Mouse (Mus musculus) forebrain, embryonic 14.5 days (tissue): Measurements from ENCODE around the gene Bcl2l15. TPM values are rescaled to one million over a fixed set of nuclear protein-coding genes. Genes with fewer than 3 reads are reported as not detected.
"Not testable (repeated sequence)": the region's sequence is repeated elsewhere in the genome, so short reads cannot be mapped to it uniquely, and the experiment has no call there.

Experiments
- ATAC-seq: fragments of 200-750 bp; cut with Nextera tagmentation; 2 replicates; pipeline ENCODE4 v1.8.0; 2017; ENCODE audit warnings: mild to moderate bottlenecking, moderate library complexity
- DNase-seq: peaks from one replicate; pipeline ENCODE4 v3.0.0-alpha.2; 2015; ENCODE audit warnings: low spot score
- H3K27ac ChIP-seq: fragments of 300-500 bp; sonication (generic); 2 replicates; pipeline ENCODE4 v1.5.1; 2014; ENCODE audit warnings: low read depth, mild to moderate bottlenecking, control low read depth, low read length, moderate library complexity
- H3K27me3 ChIP-seq: fragments of 300-500 bp; sonication (generic); replicated peaks from 2 replicates; pipeline ENCODE4 v1.6.1; 2014; ENCODE audit warnings: low read length, control low read depth, mixed read lengths; ENCODE audit not compliant: control insufficient read depth, insufficient read depth
- H3K36me3 ChIP-seq: fragments of 300-500 bp; sonication (generic); 2 replicates; pipeline ENCODE4 v1.6.1; 2014; ENCODE audit warnings: low read length, control low read depth; ENCODE audit not compliant: control insufficient read depth, insufficient read depth
- H3K4me1 ChIP-seq: fragments of 300-500 bp; sonication (generic); 2 replicates; pipeline ENCODE4 v1.6.1; 2014; ENCODE audit warnings: antibody characterized with exemption, low read length, control low read depth; ENCODE audit not compliant: control insufficient read depth, insufficient read depth
- H3K4me2 ChIP-seq: fragments of 300-500 bp; sonication (generic); 2 replicates; pipeline ENCODE4 v1.6.1; 2014; ENCODE audit warnings: mild to moderate bottlenecking, control low read depth, low read length
- H3K4me3 ChIP-seq: fragments of 300-500 bp; sonication (generic); 2 replicates; pipeline ENCODE4 v1.5.1; 2014; ENCODE audit warnings: low read depth, low read length, control low read depth
- H3K9ac ChIP-seq: fragments of 300-500 bp; sonication (generic); 2 replicates; pipeline ENCODE4 v1.6.1; 2014; ENCODE audit warnings: mild to moderate bottlenecking, low read length, control low read depth, moderate library complexity
- H3K9me3 ChIP-seq: fragments of 300-500 bp; sonication (generic); replicated peaks from 2 replicates; pipeline ENCODE4 v1.6.1; 2016; ENCODE audit warnings: low read length, control low read depth, mixed read lengths; ENCODE audit not compliant: control insufficient read depth
- WGBS: fragments of 180-500 bp; shearing (Covaris S2); extraction: QIAGEN DNeasy Blood & Tissue Kit; methylation state at CpG from one replicate; pipeline ENCODE4 v1.1.7; 2014; 5-methylcytosine and 5-hydroxymethylcytosine counted together
- polyA plus RNA-seq: library from polyadenylated mRNA; unstranded; fragments of >200 nt; fragmentation: Nextera tagmentation; extraction: Ambion mirVana; gene quantifications from 2 replicates; pipeline ENCODE4 v1.2.1, GENCODE M21; 2014

Gene Bcl2l15
- polyA plus RNA-seq, 1 experiment from 2014 or later = not detected

GRCm38 (mm10) chr3:103839711-103840110, 7.3 kb downstream of the Bcl2l15 start:
- Histone ChIP-seq H3K4me2 (no peak overlapping the region), H3K27me3 (no peaks in the 10 kb centered on the region), H3K9me3 (no peaks in the 10 kb centered on the region), H3K4me3 (no peak overlapping the region), H3K9ac (no peak overlapping the region), H3K4me1 (no peaks in the 10 kb centered on the region), H3K27ac (no peak overlapping the region), H3K36me3 (no peaks in the 10 kb centered on the region)
- no peak for DNase-seq
- 91% methylated on average over 6 of the region's 6 CpGs for WGBS
- no peak for ATAC-seq

GRCm38 (mm10) chr3:103840195-103840594, 7.8 kb downstream of the Bcl2l15 start:
- H3K27ac ChIP-seq, ATAC-seq, DNase-seq, H3K4me3 ChIP-seq, H3K4me1 ChIP-seq, H3K4me2 ChIP-seq, H3K27me3 ChIP-seq, H3K9ac ChIP-seq, H3K9me3 ChIP-seq, H3K36me3 ChIP-seq: not testable (repeated sequence)
- 79% methylated on average over 3 of the region's 3 CpGs for WGBS

- not testable (repeated sequence) for H3K4me2 ChIP-seq, H3K27ac ChIP-seq, DNase-seq, H3K9me3 ChIP-seq, ATAC-seq, H3K9ac ChIP-seq, H3K4me3 ChIP-seq, H3K27me3 ChIP-seq, H3K4me1 ChIP-seq, H3K36me3 ChIP-seq
- WGBS = 92% methylated on average over 7 of the region's 7 CpGs
Measured at GRCm38 (mm10) chr3:103840946-103841345, 8.5 kb downstream of the Bcl2l15 start.

- whole genome bisulfite sequencing = 83% methylated on average over 9 of the region's 9 CpGs
- DNase-seq = no peak
- no peaks in the 10 kb centered on the region for H3K4me1 ChIP-seq
- H3K27me3 ChIP-seq = no peaks in the 10 kb centered on the region
- no peak overlapping the region for H3K9ac ChIP-seq
- H3K9me3 ChIP-seq = no peaks in the 10 kb centered on the region
- ATAC-seq = no peak
- no peak overlapping the region for H3K4me2 ChIP-seq
- no peak overlapping the region for H3K27ac ChIP-seq
- H3K4me3 ChIP-seq = no peak overlapping the region
- no peaks in the 10 kb centered on the region for H3K36me3 ChIP-seq
Measured at GRCm38 (mm10) chr3:103850644-103851363, 18.4 kb downstream of the Bcl2l15 start.

- H3K4me1 ChIP-seq = no peaks in the 10 kb centered on the region
- WGBS = 92% methylated on average over 6 of the region's 6 CpGs
- ATAC-seq (no peak), DNase-seq (no peak)
- no peaks in the 10 kb centered on the region for H3K36me3 ChIP-seq
- H3K9ac ChIP-seq = no peak overlapping the region
- H3K4me3 ChIP-seq = no peak overlapping the region
- H3K9me3 ChIP-seq = no peaks in the 10 kb centered on the region
- H3K27me3 ChIP-seq = no peaks in the 10 kb centered on the region
- H3K27ac ChIP-seq = no peak overlapping the region
- H3K4me2 ChIP-seq = no peak overlapping the region
Measured at GRCm38 (mm10) chr3:103851481-103851880, 19.1 kb downstream of the Bcl2l15 start.

GRCm38 (mm10) chr3:103851882-103852281, 19.5 kb downstream of the Bcl2l15 start:
- H3K4me1 ChIP-seq = no peaks in the 10 kb centered on the region
- H3K4me3 ChIP-seq = no peak overlapping the region
- DNase-seq (no peak), ATAC-seq (no peak)
- WGBS = 92% methylated on average over 8 of the region's 8 CpGs
- H3K27me3 ChIP-seq = no peaks in the 10 kb centered on the region
- no peak overlapping the region for H3K9ac ChIP-seq
- H3K4me2 ChIP-seq = no peak overlapping the region
- no peaks in the 10 kb centered on the region for H3K9me3 ChIP-seq
- H3K27ac ChIP-seq = no peak overlapping the region
- H3K36me3 ChIP-seq = no peaks in the 10 kb centered on the region

GRCm38 (mm10) chr3:103852565-103853299, 20.3 kb downstream of the Bcl2l15 start:
- Histone ChIP-seq H3K36me3 (no peaks in the 10 kb centered on the region), H3K4me1 (no peaks in the 10 kb centered on the region), H3K27ac (no peak overlapping the region), H3K27me3 (no peaks in the 10 kb centered on the region), H3K4me3 (no peak overlapping the region), H3K4me2 (no peak overlapping the region), H3K9ac (no peak overlapping the region), H3K9me3 (no peaks in the 10 kb centered on the region)
- 70% methylated on average over 3 of the region's 3 CpGs for WGBS
- DNase-seq (peak; percentile 29), ATAC-seq (no peak)

GRCm38 (mm10) chr3:103853804-103854203, 21.4 kb downstream of the Bcl2l15 start:
- Histone ChIP-seq H3K9me3 (no peaks in the 10 kb centered on the region), H3K27ac (no peak overlapping the region), H3K36me3 (no peaks in the 10 kb centered on the region), H3K4me3 (no peak overlapping the region), H3K4me1 (no peaks in the 10 kb centered on the region), H3K9ac (no peak overlapping the region), H3K4me2 (no peak overlapping the region), H3K27me3 (no peaks in the 10 kb centered on the region)
- DNase-seq = no peak
- no peak for ATAC-seq
- 76% methylated on average over 8 of the region's 8 CpGs for WGBS
